Mouse (Mus musculus) left cerebral cortex, postnatal 36 days (tissue): ENCODE measurements around the gene Ift81. TPM values are rescaled to one million over a fixed set of nuclear protein-coding genes. Genes with fewer than 3 reads are reported as not detected.
A peak's percentile ranks its signal among the peaks of the same experiment; 100 is the strongest.

Source experiments
- DNase-seq, 2 experiments: peaks; one replicate each; pipeline ENCODE4 v3.0.0; 2021 to 2022; ENCODE audit warnings: low spot score in 2 of 2, mixed read lengths in 1 of 2
- intact Hi-C: fragments of 180-260 bp; cut with DNase I; formaldehyde crosslinking; loops from one replicate; pipeline ENCODE4 v1.15.1; 2025
- total RNA-seq, 2 experiments: library from RNA; stranded (reverse); gene quantifications; 2 replicates each; pipeline ENCODE4 v1.2.3; 2021

The Ift81 gene
- total RNA-seq, 2 experiments from 2014 or later, result 37.1 to 46.0 TPM

- intact Hi-C loops, result loop anchor here (5.0 kb wide), 4 partner anchors 45 to 275 kb away; partner anchors contain the start of genes Camkk2 and Ift81
- peak; percentile 90 to 91 for DNase-seq
Measured at GRCm38 (mm10) chr5:122502077-122502941, 112.0 kb downstream of the Ift81 start, which contains the start of gene Atp2a2. Gene Atp2a2 (minus strand): TSS chr5:122502225.

- intact Hi-C loops, result loop anchor here (5.0 kb wide), 4 partner anchors 46 to 276 kb away; partner anchors contain the start of genes Camkk2 and Ift81
- DNase-seq, result peak; percentile 51 to 62
Measured at GRCm38 (mm10) chr5:122501101-122502076, 112.9 kb downstream of the Ift81 start.

- intact Hi-C loops, result loop anchor here (5.0 kb wide), 4 partner anchors 47 to 277 kb away; partner anchors contain the start of genes Camkk2 and Ift81
- no peak for DNase-seq
Measured at GRCm38 (mm10) chr5:122500563-122500962, 113.8 kb downstream of the Ift81 start.

Other genes starting within 250 kb of the Ift81 start
- gene Gpn3, start 242.6 kb downstream of the Ift81 start, total RNA-seq, result 10 to 100 TPM; 24.4 to 25.7 TPM
- 10 to 100 TPM; 69.7 to 73.1 TPM for gene Fam216a, start 242.2 kb downstream of the Ift81 start, total RNA-seq
- gene Arpc3, start 222.6 kb downstream of the Ift81 start, total RNA-seq, result 100 to 1,000 TPM; 211 to 225 TPM
- gene Anapc7, start 192.8 kb downstream of the Ift81 start, total RNA-seq, result 10 to 100 TPM; 31.5 to 34.0 TPM
- gene Atp2a2, start 112.3 kb downstream of the Ift81 start, total RNA-seq, result 100 to 1,000 TPM; 681 to 755 TPM
- 1 to 10 TPM; 8.0 to 8.8 TPM for gene P2rx7, start 29.4 kb upstream of the Ift81 start, total RNA-seq
- 10 to 100 TPM; 19.2 to 19.3 TPM for gene P2rx4, start 93.0 kb upstream of the Ift81 start, total RNA-seq
- gene Camkk2, start 164.9 kb upstream of the Ift81 start, total RNA-seq, result 100 to 1,000 TPM; 243 to 273 TPM
- gene Anapc5, start 206.8 kb upstream of the Ift81 start, total RNA-seq, result 100 to 1,000 TPM; 208 to 231 TPM
- 10 to 100 TPM; 50.4 to 53.8 TPM for gene Rnf34, start 235.5 kb upstream of the Ift81 start, total RNA-seq